Mouse (Mus musculus) embryonic facial prominence, embryonic 11.5 days (tissue): ENCODE data around the gene Kirrel2. TPM values are rescaled to one million over a fixed set of nuclear protein-coding genes. Genes with fewer than 3 reads are reported as not detected.
"Not testable (repeated sequence)": the region's sequence is repeated elsewhere in the genome, so short reads cannot be mapped to it uniquely, and the experiment has no call there.

Experiments
- ATAC-seq: fragments of 200-750 bp; cut with Nextera tagmentation; replicated peaks from 2 replicates; pipeline ENCODE4 v1.8.0; 2017; ENCODE audit warnings: low read depth; ENCODE audit not compliant: insufficient number of reproducible peaks, low FRiP score, low TSS enrichment
- DNase-seq: peaks from one replicate; pipeline ENCODE4 v3.0.0-alpha.2; 2015; ENCODE audit warnings: low spot score
- H3K27ac ChIP-seq: fragments of 300-500 bp; sonication (generic); replicated peaks from 2 replicates; pipeline ENCODE4 v1.5.1; 2014; ENCODE audit warnings: mild to moderate bottlenecking, low read depth, low read length, control low read depth
- H3K27me3 ChIP-seq: fragments of 300-500 bp; sonication (generic); 2 replicates; pipeline ENCODE4 v1.6.1; 2014; ENCODE audit warnings: mild to moderate bottlenecking, low read length, moderate library complexity, mixed read lengths; ENCODE audit not compliant: control insufficient read depth, insufficient read depth
- H3K36me3 ChIP-seq: fragments of 300-500 bp; sonication (generic); replicated peaks from 2 replicates; pipeline ENCODE4 v1.6.1; 2014; ENCODE audit warnings: low read depth, mild to moderate bottlenecking, low read length, moderate library complexity, mixed read lengths; ENCODE audit not compliant: control insufficient read depth, insufficient read depth
- H3K4me1 ChIP-seq: fragments of 300-500 bp; sonication (generic); 2 replicates; pipeline ENCODE4 v1.6.1; 2014; ENCODE audit warnings: low read length, mixed read lengths; ENCODE audit not compliant: control insufficient read depth, insufficient read depth
- H3K4me2 ChIP-seq: fragments of 300-500 bp; sonication (generic); 2 replicates; pipeline ENCODE4 v1.6.1; 2014; ENCODE audit warnings: low read depth, mild to moderate bottlenecking, control low read depth, low read length, moderate library complexity
- H3K4me3 ChIP-seq: fragments of 300-500 bp; sonication (generic); 2 replicates; pipeline ENCODE4 v1.5.1; 2014; ENCODE audit warnings: low read depth, low read length, control low read depth
- H3K9ac ChIP-seq: fragments of 300-500 bp; sonication (generic); replicated peaks from 2 replicates; pipeline ENCODE4 v1.6.1; 2014; ENCODE audit warnings: mild to moderate bottlenecking, control low read depth, low read length
- H3K9me3 ChIP-seq: fragments of 300-500 bp; sonication (generic); replicated peaks from 2 replicates; pipeline ENCODE4 v1.6.1; 2016; ENCODE audit warnings: mild to moderate bottlenecking, low read length, inconsistent platforms, mixed read lengths; ENCODE audit not compliant: control insufficient read depth
- WGBS: fragments of 180-500 bp; shearing (Covaris S2); extraction: QIAGEN DNeasy Blood & Tissue Kit; methylation state at CpG from one replicate; pipeline ENCODE4 v1.1.7; 2014; 5-methylcytosine and 5-hydroxymethylcytosine counted together
- polyA plus RNA-seq: library from polyadenylated mRNA; unstranded; fragments of >200 nt; fragmentation: Nextera tagmentation; extraction: Ambion mirVana; gene quantifications from 2 replicates; pipeline ENCODE4 v1.2.1, GENCODE M21; 2014

Gene Kirrel2
- polyA plus RNA-seq, 1 experiment from 2014 or later: 0.84 TPM

DNA sequence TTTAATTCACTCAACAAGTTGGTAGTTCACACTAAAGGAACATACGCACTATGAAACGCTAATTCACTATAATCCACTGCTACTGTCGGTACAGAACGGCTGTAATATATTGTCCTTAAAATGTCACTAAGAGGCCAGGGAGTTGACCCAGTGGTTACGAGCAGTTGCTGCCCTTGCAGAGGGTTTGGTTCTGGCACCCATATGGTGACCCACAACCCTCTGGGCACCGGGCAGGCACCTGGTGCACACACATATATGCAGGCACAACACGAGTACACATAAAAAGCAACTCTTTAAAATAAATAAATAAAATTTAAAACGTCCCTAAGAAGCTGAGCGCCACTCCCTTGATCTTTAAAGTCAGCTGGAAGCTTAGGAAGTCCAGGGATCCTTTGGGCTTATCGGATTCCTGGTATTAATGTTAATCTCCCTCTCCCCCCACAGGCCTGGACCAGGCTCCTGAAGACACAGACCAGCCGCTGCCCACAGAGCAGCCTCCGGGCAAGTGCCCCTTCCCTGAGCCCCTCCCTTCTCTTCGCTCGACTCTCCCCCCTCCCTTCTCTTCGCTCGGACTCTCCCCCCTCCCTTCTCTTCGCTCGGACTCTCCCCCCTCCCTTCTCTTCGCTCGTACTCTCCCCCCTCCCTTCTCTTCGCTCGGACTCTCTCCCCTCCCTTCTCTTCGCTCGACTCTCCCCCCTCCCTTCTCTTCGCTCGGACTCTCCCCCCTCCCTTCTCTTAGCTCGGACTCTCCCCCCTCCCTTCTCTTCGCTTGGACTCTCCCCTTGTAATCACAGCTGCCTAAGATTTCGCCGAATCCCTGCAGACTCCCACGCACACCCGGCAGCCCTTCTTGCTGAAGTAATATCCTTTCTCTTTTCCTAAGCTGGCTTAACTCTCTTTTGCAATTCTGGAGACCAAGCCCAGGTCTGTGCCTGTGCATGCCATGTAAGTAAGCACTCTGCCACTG, 20.2 kb upstream of the Kirrel2 start:
- no peak overlapping the region for H3K27ac ChIP-seq
- peak overlapping the region; percentile 34 for H3K4me2 ChIP-seq
- ATAC-seq (0 out of 2 replicates have a peak, but pooled peaks have one; percentile 15), DNase-seq (peak; percentile 51)
- H3K9ac ChIP-seq: no peak overlapping the region
- no peaks in the 10 kb centered on the region for H3K27me3 ChIP-seq
- no peaks in the 10 kb centered on the region for H3K4me1 ChIP-seq
- H3K9me3 ChIP-seq: no peaks in the 10 kb centered on the region
- peak overlapping the region; percentile 18 for H3K4me3 ChIP-seq
- H3K36me3 ChIP-seq: no peaks in the 10 kb centered on the region
- WGBS: 7% methylated on average over 32 of the region's 32 CpGs

DNA sequence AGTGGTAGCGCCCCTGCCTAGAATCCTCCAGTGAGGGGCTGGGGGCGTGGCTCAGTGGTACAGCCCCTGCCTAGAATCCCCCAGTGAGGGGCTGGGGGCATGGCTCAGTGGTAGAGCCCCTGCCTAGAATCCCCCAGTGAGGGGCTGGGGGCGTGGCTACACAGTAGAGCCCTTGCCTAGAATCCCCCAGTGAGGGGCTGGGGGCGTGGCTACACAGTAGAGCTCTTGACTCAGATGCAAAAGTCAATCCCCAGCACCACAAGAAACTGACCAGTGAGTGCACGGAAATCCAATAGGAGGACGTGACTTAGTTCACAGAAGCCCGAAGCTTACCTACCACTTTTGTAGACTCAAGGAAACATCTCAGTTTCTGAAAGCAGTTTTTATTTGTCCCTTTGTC, 18.6 kb upstream of the Kirrel2 start:
- not testable (repeated sequence) for H3K4me3 ChIP-seq, H3K9ac ChIP-seq, ATAC-seq, DNase-seq, H3K27me3 ChIP-seq, H3K36me3 ChIP-seq, H3K9me3 ChIP-seq, H3K4me2 ChIP-seq, H3K4me1 ChIP-seq, H3K27ac ChIP-seq
- WGBS: 89% methylated on average over 7 of the region's 7 CpGs

DNA sequence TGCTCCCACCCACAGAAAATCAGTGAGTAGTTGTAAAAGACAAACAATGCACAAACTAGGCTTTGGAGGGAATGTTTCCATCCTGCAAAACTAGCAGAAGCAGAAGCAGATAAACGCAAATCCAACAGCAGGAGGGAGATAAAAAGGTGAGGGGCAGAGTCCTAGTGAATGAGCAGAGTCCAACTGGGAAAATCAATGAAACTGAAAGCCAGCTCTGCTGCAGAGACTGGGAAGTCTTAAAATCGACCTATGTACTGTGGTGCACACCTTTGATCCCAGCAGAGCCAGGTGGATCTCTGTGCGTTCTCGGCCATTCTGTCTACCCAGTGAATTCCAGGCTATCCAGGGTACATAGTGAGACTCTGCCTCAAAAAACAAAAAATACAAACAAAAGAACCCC, 17.5 kb upstream of the Kirrel2 start:
- no peak overlapping the region for H3K9ac ChIP-seq
- no peaks in the 10 kb centered on the region for H3K27me3 ChIP-seq
- ATAC-seq (no peak), DNase-seq (no peak)
- H3K4me2 ChIP-seq: no peak overlapping the region
- WGBS: 77% methylated on average over 4 of the region's 4 CpGs
- no peaks in the 10 kb centered on the region for H3K4me1 ChIP-seq
- no peak overlapping the region for H3K4me3 ChIP-seq
- H3K27ac ChIP-seq: no peak overlapping the region
- no peaks in the 10 kb centered on the region for H3K36me3 ChIP-seq
- H3K9me3 ChIP-seq: no peaks in the 10 kb centered on the region

DNA sequence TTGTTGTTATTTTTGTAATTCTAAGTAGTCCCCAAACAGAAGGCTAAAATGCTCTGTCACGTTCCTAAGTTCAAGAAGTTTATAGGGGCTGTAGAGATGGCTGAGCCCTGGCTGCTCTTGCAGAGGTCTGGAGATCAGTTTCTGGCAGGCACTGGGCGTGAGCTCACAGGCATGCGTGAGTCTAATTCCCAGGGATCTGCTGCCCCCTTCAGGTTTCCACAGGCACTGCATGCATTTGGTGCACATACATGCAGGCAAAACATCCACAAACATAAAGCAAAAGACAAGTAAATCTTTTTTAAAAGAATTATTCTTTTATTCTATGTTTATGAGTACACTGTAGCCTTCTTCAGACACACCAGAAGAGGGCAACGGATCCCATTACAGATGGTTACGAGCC, 14.9 kb upstream of the Kirrel2 start:
- Histone ChIP-seq H3K4me3 (no peak overlapping the region), H3K4me2 (no peak overlapping the region), H3K9ac (no peak overlapping the region), H3K36me3 (no peaks in the 10 kb centered on the region), H3K27ac (no peak overlapping the region), H3K27me3 (peaks cover 5% of the 10 kb centered on the region), H3K4me1 (peaks cover under 1% of the 10 kb centered on the region; the same call in 1 of the 2 replicates), H3K9me3 (no peaks in the 10 kb centered on the region)
- peak; percentile 56 for DNase-seq
- 45% methylated on average over 5 of the region's 5 CpGs for WGBS
- ATAC-seq: no peak

DNA sequence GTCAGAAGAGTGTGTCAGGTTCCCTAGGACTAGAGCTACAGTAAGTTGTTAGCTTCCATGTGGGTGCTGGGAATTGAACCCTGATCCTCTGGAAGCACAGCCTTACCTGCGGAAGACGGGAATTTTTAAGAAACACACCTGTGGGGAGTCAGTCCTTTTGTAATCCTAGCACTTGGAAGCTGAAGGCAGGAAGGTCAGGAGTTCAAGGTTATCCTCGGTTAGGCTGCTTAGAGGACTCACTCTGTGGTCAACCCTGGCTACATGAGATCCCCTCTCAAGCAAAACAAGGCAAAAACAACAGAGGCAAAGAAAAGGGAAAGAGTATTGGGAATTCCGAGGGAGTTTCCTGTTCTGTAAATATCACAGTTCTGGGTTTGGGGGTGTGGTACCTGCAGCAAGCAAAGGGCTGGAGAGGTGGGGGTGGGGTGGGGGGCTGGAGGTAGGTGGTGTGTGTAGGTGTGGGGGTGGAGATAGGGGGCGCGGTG, 7.4 kb upstream of the Kirrel2 start:
- 12% methylated on average over 6 of the region's 6 CpGs for WGBS
- no peaks in the 10 kb centered on the region for H3K9me3 ChIP-seq
- H3K4me2 ChIP-seq: no peak overlapping the region
- no peak overlapping the region for H3K27ac ChIP-seq
- no peaks in the 10 kb centered on the region for H3K36me3 ChIP-seq
- DNase-seq: no peak
- peaks cover 66% of the 10 kb centered on the region for H3K27me3 ChIP-seq
- H3K4me1 ChIP-seq: peaks cover 4% of the 10 kb centered on the region; the same call in 1 of the 2 replicates
- ATAC-seq: no peak
- H3K4me3 ChIP-seq: no peak overlapping the region
- H3K9ac ChIP-seq: no peak overlapping the region

DNA sequence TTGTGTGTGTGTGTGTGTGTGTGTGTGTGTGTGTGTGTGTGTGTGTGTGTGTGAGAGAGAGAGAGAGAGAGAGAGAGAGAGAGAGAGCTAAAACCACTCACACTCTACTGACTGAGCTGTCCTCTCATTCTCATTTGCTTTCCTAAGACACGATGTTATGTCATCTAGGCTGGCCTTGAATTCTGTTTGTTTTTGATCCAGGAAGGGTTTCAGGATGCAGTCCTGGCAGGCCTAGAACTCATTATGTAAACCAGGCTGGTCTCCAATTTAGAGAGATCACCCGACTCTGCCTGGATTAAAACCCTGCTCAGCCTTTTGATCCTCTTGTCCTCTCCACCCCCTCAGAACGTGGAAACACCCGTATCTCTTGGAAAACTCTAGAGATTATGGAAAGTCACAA, 6.5 kb upstream of the Kirrel2 start:
- 13% methylated on average over 4 of the region's 4 CpGs for WGBS
- no peak for DNase-seq

DNA sequence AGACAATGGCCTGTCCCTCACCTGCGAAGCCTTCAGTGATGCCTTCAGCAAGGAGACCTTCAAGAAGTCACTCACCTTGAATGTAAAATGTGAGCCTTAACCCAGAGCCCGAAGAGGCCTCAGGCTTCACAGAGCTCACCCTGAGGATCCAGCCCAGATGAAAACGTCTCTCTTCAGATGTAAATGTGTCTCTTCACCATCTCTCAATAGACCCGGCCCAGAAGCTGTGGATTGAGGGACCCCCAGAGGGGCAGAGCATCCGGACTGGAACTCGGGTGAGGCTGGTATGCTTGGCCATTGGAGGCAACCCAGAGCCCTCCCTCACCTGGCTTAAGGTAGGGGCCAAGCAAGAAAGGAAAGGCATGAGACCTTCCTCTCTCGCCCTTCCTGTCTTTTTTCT, 6.1 kb upstream of the Kirrel2 start:
- Histone ChIP-seq H3K4me2 (no peak overlapping the region), H3K9me3 (no peaks in the 10 kb centered on the region), H3K4me1 (peaks cover 4% of the 10 kb centered on the region; the same call in 1 of the 2 replicates), H3K27me3 (peaks cover 77% of the 10 kb centered on the region), H3K36me3 (no peaks in the 10 kb centered on the region), H3K4me3 (no peak overlapping the region), H3K27ac (no peak overlapping the region), H3K9ac (no peak overlapping the region)
- ATAC-seq: no peak
- DNase-seq: no peak
- WGBS: 26% methylated on average over 7 of the region's 7 CpGs

More for the DNA sequence above, 6.5 kb upstream of the Kirrel2 start:
- ATAC-seq: no peak
- Histone ChIP-seq H3K27me3 (peaks cover 74% of the 10 kb centered on the region), H3K27ac (no peak overlapping the region), H3K4me3 (no peak overlapping the region), H3K4me2 (no peak overlapping the region), H3K9me3 (no peaks in the 10 kb centered on the region), H3K4me1 (peaks cover 4% of the 10 kb centered on the region; the same call in 1 of the 2 replicates), H3K36me3 (no peaks in the 10 kb centered on the region), H3K9ac (no peak overlapping the region)

DNA sequence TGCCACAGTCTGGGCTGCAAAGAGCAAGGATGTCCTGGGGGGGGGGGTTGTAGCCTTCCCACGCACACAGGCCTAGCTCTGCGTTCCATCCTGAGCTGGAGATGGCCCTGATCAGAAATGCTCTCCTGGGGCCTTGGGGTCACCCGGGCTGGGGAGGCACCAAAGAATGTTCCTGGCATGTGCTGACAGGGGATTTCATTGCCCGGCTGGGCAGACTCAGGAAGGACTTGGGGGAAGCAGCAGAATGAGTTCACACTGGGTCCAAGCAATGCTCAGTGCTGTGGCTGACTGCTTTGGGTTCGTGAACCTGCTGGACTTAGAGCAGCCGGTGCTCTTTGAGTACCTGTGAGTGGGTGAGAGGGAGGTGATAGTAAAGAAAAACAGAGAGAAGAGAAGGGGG, 2.0 kb upstream of the Kirrel2 start:
- Histone ChIP-seq H3K27me3 (peaks cover 80% of the 10 kb centered on the region), H3K4me1 (no peaks in the 10 kb centered on the region; the same call in 1 of the 2 replicates), H3K4me2 (no peak overlapping the region), H3K9ac (no peak overlapping the region), H3K27ac (no peak overlapping the region), H3K9me3 (no peaks in the 10 kb centered on the region), H3K36me3 (no peaks in the 10 kb centered on the region), H3K4me3 (no peak overlapping the region)
- ATAC-seq (no peak), DNase-seq (no peak)
- 27% methylated on average over 6 of the region's 6 CpGs for WGBS
